Mouse (Mus musculus) left cerebral cortex, adult 8-10 months (tissue): ENCODE measurements around the gene Vmn2r35. TPM values are rescaled to one million over a fixed set of nuclear protein-coding genes. Genes with fewer than 3 reads are reported as not detected.
"Not testable (repeated sequence)": the region's sequence is repeated elsewhere in the genome, so short reads cannot be mapped to it uniquely, and the experiment has no call there.

Experiments
- DNase-seq, 2 experiments: peaks; one replicate each; pipeline ENCODE4 v3.0.0; 2022; ENCODE audit warnings: low spot score in 2 of 2
- total RNA-seq, 4 experiments: library from RNA; stranded (reverse); gene quantifications; 2 replicates each; pipeline ENCODE4 v1.2.4; 2022

The Vmn2r35 gene
- total RNA-seq = not detected

GRCm38 (mm10) chr7:7819767-7820166 lies at the start of gene Vmn2r35:
TSS of gene Vmn2r35 (minus strand) at chr7:7819867.
- not testable (repeated sequence) for DNase-seq

- not testable (repeated sequence) for DNase-seq
These were observed 25.5 kb downstream of the Vmn2r35 start for GRCm38 (mm10) chr7:7794196-7794595.

Other genes with a start within 250 kb of the Vmn2r35 start
- gene Vmn2r34, start 130.4 kb downstream of the Vmn2r35 start, total RNA-seq = not detected
- gene Vmn2r36, start 82.6 kb upstream of the Vmn2r35 start, total RNA-seq = not detected